Mouse (Mus musculus) mesoderm, embryonic 11.5 days (tissue): ENCODE results near the gene Adam33.
"Not testable (repeated sequence)": the region's sequence is repeated elsewhere in the genome, so short reads cannot be mapped to it uniquely, and the experiment has no call there.

Experiments
- DNase-seq: peaks from one replicate; pipeline ENCODE4 v3.0.0-alpha.2; 2012; ENCODE audit warnings: low read depth, low spot score

Adam33 gene

GRCm38 (mm10) chr2:131058672-131059071 lies 4.9 kb downstream of the Adam33 start:
- no peak for DNase-seq

- peak; percentile 64 for DNase-seq
These were observed 7.4 kb downstream of the Adam33 start for GRCm38 (mm10) chr2:131056191-131056590.

GRCm38 (mm10) chr2:131055631-131056030 lies 8.0 kb downstream of the Adam33 start:
- peak; percentile 83 for DNase-seq

- DNase-seq = no peak
These were observed 8.9 kb downstream of the Adam33 start for GRCm38 (mm10) chr2:131054646-131055264.

GRCm38 (mm10) chr2:131053851-131054645 lies 9.6 kb downstream of the Adam33 start:
- DNase-seq = no peak

- DNase-seq = no peak
These were observed 10.7 kb downstream of the Adam33 start for GRCm38 (mm10) chr2:131052862-131053418.

GRCm38 (mm10) chr2:131052043-131052442 lies 11.6 kb downstream of the Adam33 start:
- no peak for DNase-seq

GRCm38 (mm10) chr2:131046025-131046424 lies 17.6 kb downstream of the Adam33 start:
- DNase-seq = no peak

GRCm38 (mm10) chr2:131044989-131045720 lies 18.5 kb downstream of the Adam33 start:
- DNase-seq = no peak

- DNase-seq = no peak
These were observed 19.2 kb downstream of the Adam33 start for GRCm38 (mm10) chr2:131044354-131044852.

GRCm38 (mm10) chr2:131042988-131043387 lies 20.6 kb downstream of the Adam33 start, which contains the start of gene Gfra4:
Gfra4 (minus strand) TSS chr2:131043088.
- no peak for DNase-seq

GRCm38 (mm10) chr2:131040854-131041825 lies 22.5 kb downstream of the Adam33 start:
- DNase-seq = no peak

GRCm38 (mm10) chr2:131038675-131039074 lies 24.9 kb downstream of the Adam33 start:
- no peak for DNase-seq

GRCm38 (mm10) chr2:131038197-131038596 lies 25.4 kb downstream of the Adam33 start:
- DNase-seq = no peak

GRCm38 (mm10) chr2:131037226-131037990 lies 26.2 kb downstream of the Adam33 start:
- no peak for DNase-seq

GRCm38 (mm10) chr2:131036757-131037156 lies 26.9 kb downstream of the Adam33 start:
- DNase-seq = no peak

GRCm38 (mm10) chr2:131036343-131036742 lies 27.3 kb downstream of the Adam33 start:
- no peak for DNase-seq

- DNase-seq = not testable (repeated sequence)
These were observed 32.2 kb downstream of the Adam33 start for GRCm38 (mm10) chr2:131031406-131031805.

- no peak for DNase-seq
These were observed 32.6 kb downstream of the Adam33 start for GRCm38 (mm10) chr2:131030998-131031397.

- no peak for DNase-seq
These were observed 33.1 kb downstream of the Adam33 start for GRCm38 (mm10) chr2:131030561-131030960.
